ENCODE assay signal across 7 mouse cellular contexts in genomic region chr6:17749596-17749995, GRCm38 (mm10). TPM values are rescaled to one million over a fixed set of nuclear protein-coding genes. Genes with fewer than 3 reads are reported as not detected.
DNase-seq lines count a peak whose midpoint lies in the region; ATAC-seq and TF ChIP-seq lines count a peak whose summit lies in the region.

No protein-coding gene starts in this region.

- peak overlapping the region; percentile 38 for H3K4me3 ChIP-seq in lung, embryonic 14.5 days (ENCODE audit: low read depth, low read length)
- peak overlapping the region; percentile 56 for H3K4me3 ChIP-seq in forebrain, embryonic 12.5 days (replicated peaks)
- peak overlapping the region; percentile 56 for H3K4me3 ChIP-seq in liver, embryonic 12.5 days
- H3K4me3 ChIP-seq in stomach, embryonic 16.5 days (replicated peaks; ENCODE audit: low read length) = peak overlapping the region; percentile 37

- peak overlapping the region; percentile 52 for H3K9ac ChIP-seq in lung, embryonic 14.5 days
- H3K9ac ChIP-seq in forebrain, embryonic 12.5 days = peak overlapping the region; percentile 75
- peak overlapping the region; percentile 70 for H3K9ac ChIP-seq in liver, embryonic 12.5 days
- peak overlapping the region; percentile 39; the same call in 1 of the 2 replicates for H3K9ac ChIP-seq in stomach, embryonic 16.5 days (ENCODE audit: low read length)

- H3K27me3 ChIP-seq in lung, embryonic 14.5 days (ENCODE audit: insufficient read depth, low read length) = no peaks in the 10 kb centered on the region
- no peaks in the 10 kb centered on the region for H3K27me3 ChIP-seq in forebrain, embryonic 12.5 days
- no peaks in the 10 kb centered on the region for H3K27me3 ChIP-seq in liver, embryonic 12.5 days (replicated peaks)
- no peaks in the 10 kb centered on the region for H3K27me3 ChIP-seq in stomach, embryonic 16.5 days (ENCODE audit: control insufficient read depth, insufficient read depth, low read length)

- peak overlapping the region; percentile 87 for H3K27ac ChIP-seq in lung, embryonic 14.5 days (ENCODE audit: low read depth)
- peak overlapping the region; percentile 95 for H3K27ac ChIP-seq in forebrain, embryonic 12.5 days
- H3K27ac ChIP-seq in liver, embryonic 12.5 days = peak overlapping the region; percentile 76
- no peak overlapping the region for H3K27ac ChIP-seq in stomach, embryonic 16.5 days (ENCODE audit: low read length)

- WGBS in lung, embryonic 14.5 days = 34% methylated on average over 3 of the region's 3 CpGs
- 29% methylated on average over 3 of the region's 3 CpGs for WGBS in forebrain, embryonic 12.5 days
- 58% methylated on average over 3 of the region's 3 CpGs for WGBS in liver, embryonic 12.5 days (ENCODE audit: insufficient replicate concordance)
- WGBS in stomach, embryonic 16.5 days = 68% methylated on average over 3 of the region's 3 CpGs

- no peak for DNase-seq in lung, embryonic 14.5 days
- DNase-seq in lung, postnatal 36 days = no peak
- no peak for DNase-seq in kidney, postnatal 10 days
- DNase-seq in left cerebral cortex, adult 8-10 months (ENCODE audit: low spot score in 2 of 2) = no peak

- ATAC-seq in lung, embryonic 14.5 days (ENCODE audit: insufficient read depth) = no peak
- peak; percentile 15; the same call in 1 of the 2 replicates for ATAC-seq in forebrain, embryonic 12.5 days (ENCODE audit: low FRiP score)
- ATAC-seq in liver, embryonic 12.5 days = no peak
- ATAC-seq in stomach, embryonic 16.5 days (ENCODE audit: insufficient read depth, low FRiP score) = no peak

- H3K4me2 ChIP-seq in lung, embryonic 14.5 days = peak overlapping the region; percentile 66
- peak overlapping the region; percentile 62 for H3K4me2 ChIP-seq in forebrain, embryonic 12.5 days
- peak overlapping the region; percentile 83 for H3K4me2 ChIP-seq in liver, embryonic 12.5 days
- peak overlapping the region; percentile 50 for H3K4me2 ChIP-seq in stomach, embryonic 16.5 days (ENCODE audit: low read depth, low read length)

- H3K4me1 ChIP-seq in lung, embryonic 14.5 days (ENCODE audit: insufficient read depth) = peaks cover 10% of the 10 kb centered on the region
- H3K4me1 ChIP-seq in forebrain, embryonic 12.5 days = peaks cover 24% of the 10 kb centered on the region
- peaks cover 49% of the 10 kb centered on the region for H3K4me1 ChIP-seq in liver, embryonic 12.5 days
- H3K4me1 ChIP-seq in stomach, embryonic 16.5 days (ENCODE audit: control insufficient read depth, insufficient read depth, low read length) = peaks cover 8% of the 10 kb centered on the region; the same call in 1 of the 2 replicates

- no peaks in the 10 kb centered on the region for H3K9me3 ChIP-seq in lung, embryonic 14.5 days (ENCODE audit: low read depth, low read length)
- no peaks in the 10 kb centered on the region for H3K9me3 ChIP-seq in forebrain, embryonic 12.5 days
- no peaks in the 10 kb centered on the region for H3K9me3 ChIP-seq in liver, embryonic 12.5 days (replicated peaks)
- no peaks in the 10 kb centered on the region for H3K9me3 ChIP-seq in stomach, embryonic 16.5 days (replicated peaks; ENCODE audit: control insufficient read depth, low read length)

- TF ChIP-seq CTCF in lung, embryonic 14.5 days (IDR thresholded peaks at IDR 0.05; ENCODE audit: low read depth) = no peak

- no peaks in the 10 kb centered on the region for H3K36me3 ChIP-seq in lung, embryonic 14.5 days (ENCODE audit: insufficient read depth)
- no peaks in the 10 kb centered on the region for H3K36me3 ChIP-seq in forebrain, embryonic 12.5 days (replicated peaks)
- H3K36me3 ChIP-seq in liver, embryonic 12.5 days = no peaks in the 10 kb centered on the region
- no peaks in the 10 kb centered on the region for H3K36me3 ChIP-seq in stomach, embryonic 16.5 days (ENCODE audit: control insufficient read depth, insufficient read depth, low read length)

RNA-seq across cellular contexts. Expression of gene St7, which starts 56.9 kb away (rescaled TPM):
- 44.0 and 48.7 TPM in 2 replicates for polyA plus RNA-seq in lung, embryonic 14.5 days (2014; fragmentation: Nextera tagmentation; extraction: Ambion mirVana)
- 45.6 and 48.6 TPM in 2 replicates for polyA plus RNA-seq in forebrain, embryonic 12.5 days (2016; fragmentation: Nextera tagmentation; extraction: Ambion mirVana)
- polyA plus RNA-seq in liver, embryonic 12.5 days (2016; fragmentation: Nextera tagmentation; extraction: Ambion mirVana) = 13.8 and 14.5 TPM in 2 replicates
- polyA plus RNA-seq in stomach, embryonic 16.5 days (2015; fragmentation: Nextera tagmentation; extraction: Ambion mirVana) = 19.7 and 21.5 TPM in 2 replicates
- 10 to 100 TPM; 27.5 to 41.4 (median 34.8) TPM for total RNA-seq in left cerebral cortex, adult 8-10 months (2022)
